Mouse (Mus musculus) adrenal gland, adult 8-10 months (tissue): Measurements from ENCODE around the gene Ttc5. TPM values are rescaled to one million over a fixed set of nuclear protein-coding genes. Genes with fewer than 3 reads are reported as not detected.
"Not testable (repeated sequence)": the region's sequence is repeated elsewhere in the genome, so short reads cannot be mapped to it uniquely, and the experiment has no call there.

Source experiments
- DNase-seq: peaks from one replicate; pipeline ENCODE4 v3.0.0; 2022
- total RNA-seq, 4 experiments: library from RNA; stranded (reverse); gene quantifications; 2 replicates each; pipeline ENCODE4 v1.2.4; 2022

Gene Ttc5
- total RNA-seq, 4 experiments from 2014 or later: 40.9 to 57.7 (median 53.5) TPM

- DNase-seq: peak; percentile 19
Observed at GRCm38 (mm10) chr14:50765736-50766135, 19.6 kb downstream of the Ttc5 start.

- no peak for DNase-seq
Observed at GRCm38 (mm10) chr14:50758416-50759085, 26.8 kb downstream of the Ttc5 start.

- no peak for DNase-seq
Observed at GRCm38 (mm10) chr14:50744994-50745393, 40.3 kb downstream of the Ttc5 start, which contains the start of gene Olfr749. Gene Olfr749 (minus strand): TSS chr14:50745094.

DNA sequence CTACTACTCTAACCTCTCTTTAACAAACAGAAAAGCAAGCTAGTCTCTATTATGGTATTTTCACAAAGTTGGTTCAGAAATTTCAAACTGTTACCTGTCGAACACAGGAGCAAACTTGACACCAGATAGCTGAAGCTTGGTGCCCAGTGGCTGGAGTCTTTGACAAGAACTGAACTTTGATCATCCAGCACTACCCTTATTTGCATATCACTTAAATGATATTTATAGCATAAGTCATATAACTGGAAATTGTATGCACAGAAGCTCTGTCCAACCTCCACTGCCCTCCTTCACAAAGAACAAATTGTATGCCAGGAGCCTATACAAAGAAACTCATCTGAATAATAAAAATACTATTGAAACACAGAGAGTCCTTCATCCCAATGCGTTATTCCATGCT lies 43.7 kb downstream of the Ttc5 start:
- DNase-seq: no peak

DNA sequence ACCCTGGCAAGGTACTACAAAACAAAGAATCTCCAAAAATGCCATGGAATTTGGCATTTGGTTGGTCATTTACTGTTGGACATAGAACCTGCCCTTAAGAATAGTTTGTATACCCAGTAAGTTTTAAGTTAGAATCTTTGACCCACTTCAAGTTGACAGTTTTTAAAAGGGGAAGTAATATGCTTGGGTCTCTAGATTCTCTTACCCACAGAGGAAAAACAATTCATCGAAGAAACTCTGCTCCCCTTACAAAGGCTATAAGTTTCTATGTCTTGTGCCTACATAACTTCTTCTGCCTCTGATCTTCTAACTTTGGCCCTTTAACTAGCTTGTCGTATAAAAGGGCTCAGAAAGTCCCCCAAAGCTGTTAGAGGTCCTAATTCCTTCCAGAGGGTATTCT lies 45.0 kb downstream of the Ttc5 start:
- no peak for DNase-seq

DNA sequence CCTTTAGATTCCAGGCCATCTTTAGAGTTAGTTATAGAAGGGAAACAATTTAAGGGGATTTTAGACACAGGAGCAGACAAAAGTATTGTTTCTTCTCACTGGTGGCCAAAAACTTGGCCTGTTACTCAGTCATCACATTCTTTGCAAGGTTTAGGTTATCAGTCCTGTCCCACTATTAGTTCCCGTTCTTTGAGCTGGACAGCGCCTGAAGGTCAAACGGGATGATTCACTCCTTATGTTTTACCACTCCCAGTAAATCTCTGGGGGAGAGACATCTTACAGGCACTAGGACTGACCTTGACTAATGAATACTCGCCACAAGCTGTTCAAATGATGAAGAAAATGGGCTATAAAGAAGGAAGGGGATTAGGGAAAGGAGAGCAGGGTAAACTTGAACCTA lies 62.9 kb downstream of the Ttc5 start:
- peak; percentile 45 for DNase-seq

DNA sequence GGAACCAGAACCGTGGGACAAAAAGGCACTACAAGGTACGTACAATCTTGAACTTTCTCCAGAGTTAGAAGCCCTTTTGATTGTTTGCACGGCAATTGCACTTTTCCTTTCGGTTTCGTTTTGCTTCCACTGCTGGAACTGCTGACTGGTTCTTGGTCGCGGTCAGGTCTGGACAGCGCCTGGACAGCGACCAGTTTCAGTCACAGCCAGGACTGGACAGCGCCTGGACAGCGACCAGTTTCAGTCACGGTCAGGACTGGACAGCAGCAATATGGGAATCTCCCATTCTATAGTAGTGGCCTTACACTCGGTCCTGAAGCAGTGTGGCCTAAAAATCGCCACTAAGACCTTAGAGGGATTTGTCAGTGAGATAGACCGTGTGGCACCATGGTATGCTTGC lies 65.4 kb downstream of the Ttc5 start:
- DNase-seq: not testable (repeated sequence)

Other genes with a start within 250 kb of the Ttc5 start
- gene Olfr744, start 170.6 kb downstream of the Ttc5 start, total RNA-seq: not detected
- not detected for gene Olfr745, start 146.1 kb downstream of the Ttc5 start, total RNA-seq
- gene Olfr746, start 138.4 kb downstream of the Ttc5 start, total RNA-seq: not detected
- not detected for gene Olfr747, start 92.3 kb downstream of the Ttc5 start, total RNA-seq
- gene Olfr748, start 78.1 kb downstream of the Ttc5 start, total RNA-seq: not detected
- gene Olfr749, start 40.4 kb downstream of the Ttc5 start, total RNA-seq: not detected
- 1 to 10 TPM in 1 of 4 experiments, under 1 TPM in 1, not detected in 2; 0.58 to 1.8 TPM for gene Ccnb1ip1, start 22.2 kb upstream of the Ttc5 start, total RNA-seq
- gene Parp2, start 22.3 kb upstream of the Ttc5 start, total RNA-seq: 10 to 100 TPM; 24.2 to 40.7 (median 31.3) TPM
- gene Tep1, start 85.0 kb upstream of the Ttc5 start, total RNA-seq: 10 to 100 TPM; 25.5 to 33.6 (median 25.9) TPM
- 1 to 10 TPM; 1.0 to 3.4 (median 1.8) TPM for gene Klhl33, start 112.0 kb upstream of the Ttc5 start, total RNA-seq
- gene Osgep, start 139.4 kb upstream of the Ttc5 start, total RNA-seq: 10 to 100 TPM; 44.8 to 55.6 (median 51.3) TPM
- gene Apex1, start 139.4 kb upstream of the Ttc5 start, total RNA-seq: 10 to 100 TPM; 73.6 to 85.2 (median 74.1) TPM
- 10 to 100 TPM; 62.3 to 74.8 (median 68.0) TPM for gene Pip4p1, start 145.3 kb upstream of the Ttc5 start, total RNA-seq
- 10 to 100 TPM; 26.5 to 35.8 (median 31.3) TPM for gene Pnp, start 145.6 kb upstream of the Ttc5 start, total RNA-seq
- 10 to 100 TPM; 25.4 to 40.6 (median 33.0) TPM for gene Gm49342, start 159.0 kb upstream of the Ttc5 start, total RNA-seq
- gene Pnp2, start 170.5 kb upstream of the Ttc5 start, total RNA-seq: 1 to 10 TPM; 1.8 to 2.5 (median 2.2) TPM
- under 1 TPM in 2 of 4 experiments, not detected in 2; 0.15 to 0.31 TPM for gene Rnase10, start 222.2 kb upstream of the Ttc5 start, total RNA-seq